Mouse (Mus musculus) stomach, embryonic 14.5 days (tissue): Measurements from ENCODE around the gene Nr1h4. TPM values are rescaled to one million over a fixed set of nuclear protein-coding genes. Genes with fewer than 3 reads are reported as not detected.

Experiments
- ATAC-seq: fragments of 200-750 bp; cut with Nextera tagmentation; 2 replicates; pipeline ENCODE4 v1.8.0; 2017; ENCODE audit warnings: low read depth, moderate TSS enrichment; ENCODE audit not compliant: insufficient number of reproducible peaks, insufficient read depth, low FRiP score
- H3K27ac ChIP-seq: fragments of 300-500 bp; sonication (generic); 2 replicates; pipeline ENCODE4 v1.5.1; 2014; ENCODE audit warnings: mild to moderate bottlenecking, low read length, moderate library complexity, mixed read lengths
- H3K27me3 ChIP-seq: fragments of 300-500 bp; sonication (generic); 2 replicates; pipeline ENCODE4 v1.6.1; 2014; ENCODE audit warnings: low read length, control low read depth, mixed read lengths; ENCODE audit not compliant: control insufficient read depth, insufficient read depth
- H3K36me3 ChIP-seq: fragments of 300-500 bp; sonication (generic); 2 replicates; pipeline ENCODE4 v1.6.1; 2014; ENCODE audit warnings: mild to moderate bottlenecking, control low read depth, low read length, moderate library complexity, mixed read lengths; ENCODE audit not compliant: control insufficient read depth, insufficient read depth
- H3K4me1 ChIP-seq: fragments of 300-500 bp; sonication (generic); 2 replicates; pipeline ENCODE4 v1.6.1; 2014; ENCODE audit warnings: low read length, control low read depth, mixed read lengths; ENCODE audit not compliant: control insufficient read depth, insufficient read depth
- H3K4me2 ChIP-seq: fragments of 300-500 bp; sonication (generic); replicated peaks from 2 replicates; pipeline ENCODE4 v1.6.1; 2014; ENCODE audit warnings: low read depth, low read length, control low read depth
- H3K4me3 ChIP-seq: fragments of 300-500 bp; sonication (generic); 2 replicates; pipeline ENCODE4 v1.5.1; 2014; ENCODE audit warnings: low read depth, low read length, control low read depth
- H3K9ac ChIP-seq: fragments of 300-500 bp; sonication (generic); replicated peaks from 2 replicates; pipeline ENCODE4 v1.6.1; 2014; ENCODE audit warnings: low read depth, mild to moderate bottlenecking, control low read depth, low read length, moderate library complexity, mixed read lengths
- H3K9me3 ChIP-seq: fragments of 300-500 bp; sonication (generic); 2 replicates; pipeline ENCODE4 v1.6.1; 2016; ENCODE audit warnings: low read depth, low read length, control low read depth; ENCODE audit not compliant: control insufficient read depth
- WGBS: fragments of 180-500 bp; shearing (Covaris S2); extraction: QIAGEN DNeasy Blood & Tissue Kit; methylation state at CpG from one replicate; pipeline ENCODE4 v1.1.7; 2014; 5-methylcytosine and 5-hydroxymethylcytosine counted together
- polyA plus RNA-seq: library from polyadenylated mRNA; unstranded; fragments of >200 nt; fragmentation: Nextera tagmentation; extraction: Ambion mirVana; gene quantifications from 2 replicates; pipeline ENCODE4 v1.2.1, GENCODE M21; 2014

The Nr1h4 gene
- polyA plus RNA-seq, 1 experiment from 2014 or later = 1.9 TPM

- Histone ChIP-seq H3K9me3 (no peaks in the 10 kb centered on the region), H3K9ac (peak overlapping the region; percentile 57; the same call in 1 of the 2 replicates), H3K4me2 (peak overlapping the region; percentile 74), H3K4me3 (peak overlapping the region; percentile 65), H3K36me3 (no peaks in the 10 kb centered on the region; the same call in 1 of the 2 replicates), H3K27ac (no peak overlapping the region), H3K4me1 (0 out of 2 replicates have a peak, but pooled peaks cover 4% of the 10 kb centered on the region), H3K27me3 (no peaks in the 10 kb centered on the region)
- no peak for ATAC-seq
- 17% methylated on average over 4 of the region's 4 CpGs for WGBS
Measured at GRCm38 (mm10) chr10:89442640-89443039, 90.7 kb downstream of the Nr1h4 start.

GRCm38 (mm10) chr10:89441961-89442360, 91.4 kb downstream of the Nr1h4 start:
- no peak for ATAC-seq
- 0 out of 2 replicates have a peak, but pooled peaks cover 4% of the 10 kb centered on the region for H3K4me1 ChIP-seq
- no peaks in the 10 kb centered on the region; the same call in 1 of the 2 replicates for H3K36me3 ChIP-seq
- H3K9ac ChIP-seq = no peak overlapping the region
- 94% methylated on average over 3 of the region's 3 CpGs for WGBS
- no peaks in the 10 kb centered on the region for H3K27me3 ChIP-seq
- no peak overlapping the region for H3K4me2 ChIP-seq
- H3K4me3 ChIP-seq = no peak overlapping the region
- no peaks in the 10 kb centered on the region for H3K9me3 ChIP-seq
- H3K27ac ChIP-seq = no peak overlapping the region

GRCm38 (mm10) chr10:89439380-89439779, 94.0 kb downstream of the Nr1h4 start:
- H3K36me3 ChIP-seq = no peaks in the 10 kb centered on the region; the same call in 1 of the 2 replicates
- H3K9ac ChIP-seq = no peak overlapping the region
- H3K4me1 ChIP-seq = 0 out of 2 replicates have a peak, but pooled peaks cover 2% of the 10 kb centered on the region
- no peaks in the 10 kb centered on the region for H3K27me3 ChIP-seq
- H3K27ac ChIP-seq = no peak overlapping the region
- no peak overlapping the region for H3K4me2 ChIP-seq
- no peak overlapping the region for H3K4me3 ChIP-seq
- H3K9me3 ChIP-seq = no peaks in the 10 kb centered on the region
- WGBS = 61% methylated on average over 7 of the region's 7 CpGs
- no peak for ATAC-seq

- no peak overlapping the region for H3K9ac ChIP-seq
- peaks cover 5% of the 10 kb centered on the region; the same call in 1 of the 2 replicates for H3K36me3 ChIP-seq
Measured at GRCm38 (mm10) chr10:89437996-89438395, 95.4 kb downstream of the Nr1h4 start.

GRCm38 (mm10) chr10:89437472-89437871, 95.9 kb downstream of the Nr1h4 start:
- Histone ChIP-seq H3K27me3 (no peaks in the 10 kb centered on the region), H3K9ac (no peak overlapping the region), H3K36me3 (peaks cover 5% of the 10 kb centered on the region; the same call in 1 of the 2 replicates), H3K9me3 (no peaks in the 10 kb centered on the region), H3K4me3 (no peak overlapping the region), H3K27ac (no peak overlapping the region), H3K4me1 (no peaks in the 10 kb centered on the region), H3K4me2 (no peak overlapping the region)
- ATAC-seq = no peak
- WGBS = 85% methylated on average over 9 of the region's 9 CpGs

More at GRCm38 (mm10) chr10:89437996-89438395, 95.4 kb downstream of the Nr1h4 start:
- 82% methylated on average over 12 of the region's 12 CpGs for WGBS
- H3K27ac ChIP-seq = no peak overlapping the region
- H3K4me2 ChIP-seq = no peak overlapping the region
- no peaks in the 10 kb centered on the region for H3K9me3 ChIP-seq
- no peaks in the 10 kb centered on the region for H3K4me1 ChIP-seq
- H3K4me3 ChIP-seq = no peak overlapping the region
- no peak for ATAC-seq
- no peaks in the 10 kb centered on the region for H3K27me3 ChIP-seq

GRCm38 (mm10) chr10:89435920-89436319, 97.5 kb downstream of the Nr1h4 start:
- H3K9ac ChIP-seq = no peak overlapping the region
- no peak overlapping the region for H3K4me3 ChIP-seq
- ATAC-seq = no peak
- H3K9me3 ChIP-seq = no peaks in the 10 kb centered on the region
- H3K36me3 ChIP-seq = peaks cover 9% of the 10 kb centered on the region; the same call in 1 of the 2 replicates
- no peaks in the 10 kb centered on the region for H3K27me3 ChIP-seq
- H3K27ac ChIP-seq = no peak overlapping the region
- 84% methylated on average over 9 of the region's 9 CpGs for WGBS
- no peak overlapping the region for H3K4me2 ChIP-seq
- H3K4me1 ChIP-seq = no peaks in the 10 kb centered on the region

- no peak overlapping the region for H3K4me2 ChIP-seq
- H3K27ac ChIP-seq = no peak overlapping the region
- H3K36me3 ChIP-seq = peaks cover 9% of the 10 kb centered on the region; the same call in 1 of the 2 replicates
- H3K9ac ChIP-seq = no peak overlapping the region
- H3K9me3 ChIP-seq = no peaks in the 10 kb centered on the region
- H3K4me1 ChIP-seq = no peaks in the 10 kb centered on the region
- no peak for ATAC-seq
- 79% methylated on average over 12 of the region's 12 CpGs for WGBS
- no peaks in the 10 kb centered on the region for H3K27me3 ChIP-seq
- H3K4me3 ChIP-seq = no peak overlapping the region
Measured at GRCm38 (mm10) chr10:89435413-89435812, 98.0 kb downstream of the Nr1h4 start.

- Histone ChIP-seq H3K4me2 (no peak overlapping the region), H3K27ac (no peak overlapping the region), H3K4me1 (no peaks in the 10 kb centered on the region), H3K27me3 (no peaks in the 10 kb centered on the region), H3K9me3 (no peaks in the 10 kb centered on the region), H3K9ac (no peak overlapping the region), H3K4me3 (no peak overlapping the region), H3K36me3 (peaks cover 14% of the 10 kb centered on the region; the same call in 1 of the 2 replicates)
- no peak for ATAC-seq
- WGBS = 73% methylated on average over 17 of the region's 17 CpGs
Measured at GRCm38 (mm10) chr10:89434509-89435210, 98.7 kb downstream of the Nr1h4 start.
